In genomic region chr7:132267721-132268498, GRCm38 (mm10) we compare ENCODE assay signal across 18 mouse cellular contexts. TPM values are rescaled to one million over a fixed set of nuclear protein-coding genes. Genes with fewer than 3 reads are reported as not detected.
DNase-seq lines count a peak whose midpoint lies in the region; TF ChIP-seq lines count a peak whose summit lies in the region.
"Had no signal": no experiment of that assay in that cellular context is flagged by ENCODE, and none has a peak within 500 bp of the region (broad histone marks: within the 10 kb centered on the region; RNA-seq: fewer than 3 reads in every experiment).

No protein-coding gene starts in this region.

- no peak overlapping the region for H3K4me2 ChIP-seq in CH12.LX (ENCODE audit: insufficient read depth, low read depth, poor library complexity, severe bottlenecking)
- H3K4me2 ChIP-seq: embryonic facial prominence, embryonic 13.5 days; forebrain, embryonic 15.5 days; limb, embryonic 15.5 days; neural tube, embryonic 13.5 days had no signal

- no peaks in the 10 kb centered on the region for H3K79me2 ChIP-seq in CH12.LX (replicated peaks; ENCODE audit: control insufficient read depth, extremely low read depth, insufficient read depth, poor library complexity, severe bottlenecking)

- peak; percentile 76 for TF ChIP-seq EP300 in CH12.LX (IDR thresholded peaks at IDR 0.05; ENCODE audit: low read length)

- H3K27me3 ChIP-seq in CH12.LX (replicated peaks): peaks cover 47% of the 10 kb centered on the region
- H3K27me3 ChIP-seq: embryonic facial prominence, embryonic 13.5 days; forebrain, embryonic 15.5 days; limb, embryonic 15.5 days; neural tube, embryonic 13.5 days had no signal

- no peak overlapping the region for H3K4me3 ChIP-seq in CH12.LX (replicated peaks in 1 of 3; ENCODE audit: low read depth in 2 of 3, low read length in 2 of 3, poor library complexity in 1 of 3)
- H3K4me3 ChIP-seq: embryonic facial prominence, embryonic 13.5 days; forebrain, embryonic 15.5 days; heart, adult 2 months; limb, embryonic 15.5 days; megakaryocyte, embryonic 14.5 days; neural tube, embryonic 13.5 days had no signal

- dilution Hi-C loops in CH12.LX (cut with MboI; ENCODE audit: extremely low pct_ligation_motif_present, extremely low pct_unique_long_range_greater_than_20kb, low sequenced_read_pairs): no loop called here

- no peak; the same call in 1 of the 2 replicates for TF ChIP-seq RAD21 in CH12.LX (IDR thresholded peaks at IDR 0.05; ENCODE audit: low read depth, low read length)

- no peaks in the 10 kb centered on the region for H3K36me3 ChIP-seq in CH12.LX (replicated peaks in 1 of 2; ENCODE audit: control insufficient read depth in 1 of 2, insufficient read depth in 1 of 2, low read length in 1 of 2)
- H3K36me3 ChIP-seq: forebrain, embryonic 15.5 days had no signal

- in situ Hi-C loops in CH12.LX (cut with MboI; ENCODE audit: low pct_ligation_motif_present, low pct_unique_long_range_greater_than_20kb, low sequenced_read_pairs): no loop called here

- peaks cover 13 to 19% of the 10 kb centered on the region in 2 experiments for H3K4me1 ChIP-seq in CH12.LX (ENCODE audit: control insufficient read depth in 1 of 2, insufficient read depth in 2 of 2)
- H3K4me1 ChIP-seq: megakaryocyte, embryonic 14.5 days had no signal

- TF ChIP-seq CTCF in CH12.LX (conservative IDR thresholded peaks at IDR 0.05 in 1 of 2, IDR thresholded peaks at IDR 0.05 in 1 of 2; ENCODE audit: low read depth in 2 of 2, low read length in 2 of 2): no peak

- H3K9me3 ChIP-seq in CH12.LX (replicated peaks; ENCODE audit: low read length): no peaks in the 10 kb centered on the region
- H3K9me3 ChIP-seq: embryonic facial prominence, embryonic 13.5 days; forebrain, embryonic 15.5 days; limb, embryonic 15.5 days; neural tube, embryonic 13.5 days had no signal

- H3K27ac ChIP-seq in CH12.LX (ENCODE audit: insufficient read depth, low read depth): no peak overlapping the region
- H3K27ac ChIP-seq: embryonic facial prominence, embryonic 13.5 days; forebrain, embryonic 15.5 days; heart, adult 2 months; limb, embryonic 15.5 days had no signal

- intact Hi-C loops in gastrocnemius, postnatal 36 days (cut with DNase I): no loop called here

- peak; percentile 37 to 75 for DNase-seq in adrenal gland, adult (ENCODE audit: inconsistent age in 2 of 2, low spot score in 1 of 2)
- no peak for DNase-seq in adrenal gland, postnatal 4 days (ENCODE audit: low spot score in 2 of 2)
- DNase-seq in gastrocnemius, adult 18-20 months (ENCODE audit: low spot score): peak; percentile 14
- DNase-seq in gastrocnemius, postnatal 36 days: no peak
- DNase-seq in CH12.LX (ENCODE audit: extremely low read depth): peak; percentile 49
- peak; percentile 73 for DNase-seq in cerebellum, adult 9-11 months
- DNase-seq in kidney, adult 11 months: no peak
- DNase-seq in thymus, postnatal 36 days: no peak
- DNase-seq: heart, adult 2 months; kidney, adult 2 months; kidney, postnatal 10 days; liver, postnatal 0 days; midbrain, embryonic 14.5 days had no signal

- no peak overlapping the region for H3K9ac ChIP-seq in CH12.LX (ENCODE audit: insufficient read depth, low read depth)
- H3K9ac ChIP-seq: embryonic facial prominence, embryonic 13.5 days; forebrain, embryonic 15.5 days; limb, embryonic 15.5 days; liver, postnatal 0 days; neural tube, embryonic 13.5 days had no signal

- no peak for TF ChIP-seq POLR2A in CH12.LX (IDR thresholded peaks at IDR 0.05; ENCODE audit: low read depth, low read length)

TF ChIP-seq in CH12.LX, 34 proteins besides CTCF, POLR2A, EP300 and RAD21:
- TF ChIP-seq ETS1 (conservative IDR thresholded peaks at IDR 0.05; ENCODE audit: low read depth, low read length): peak; percentile 41; the same call in 1 of the 2 replicates
- TF ChIP-seq MAFK (IDR thresholded peaks at IDR 0.05; ENCODE audit: insufficient replicate concordance, low read length): peak; percentile 27; the same call in 1 of the 2 replicates
- peak; percentile 90 for TF ChIP-seq IRF4 (IDR thresholded peaks at IDR 0.05; ENCODE audit: low read depth, low read length)
- TF ChIP-seq GABPA (IDR thresholded peaks at IDR 0.05; ENCODE audit: insufficient replicate concordance, low read depth, low read length): no peak
- TF ChIP-seq MXI1 (IDR thresholded peaks at IDR 0.05; ENCODE audit: low read depth, low read length): no peak
- TF ChIP-seq TCF12 (IDR thresholded peaks at IDR 0.05; ENCODE audit: low read depth, low read length): peak; percentile 98
- TF ChIP-seq BHLHE40 (IDR thresholded peaks at IDR 0.05; ENCODE audit: low read depth, low read length): peak; percentile 84
- peak; percentile 73; the same call in 1 of the 2 replicates for TF ChIP-seq RCOR1 (conservative IDR thresholded peaks at IDR 0.05; ENCODE audit: low read depth, low read length)
- TF ChIP-seq MEF2A (IDR thresholded peaks at IDR 0.05; ENCODE audit: borderline replicate concordance, low read depth, low read length): 0 out of 2 replicates have a peak, but pooled peaks have one; percentile 52
TF ChIP-seq in CH12.LX: peak in this region for 7.

RNA-seq across cellular contexts. Expression of gene Chst15, which starts 49.1 kb away (rescaled TPM):
- total RNA-seq in adrenal gland, postnatal 4 days (2021): 10 to 100 TPM; 47.3 to 48.6 TPM
- total RNA-seq in gastrocnemius, adult 18-20 months (2021): 1 to 10 TPM; 1.6 to 2.0 TPM
- 1 to 10 TPM; 2.3 to 2.6 TPM for total RNA-seq in gastrocnemius, postnatal 36 days (2021)
- total RNA-seq in CH12.LX (2012; rRNA removed) (0.42 and 0.81 TPM in 2 replicates), CH12.LX (2014; rRNA removed) (0.42 and 0.51 TPM in 2 replicates)
- 0.56 and 0.57 TPM in 2 replicates for polyA plus RNA-seq in CH12.LX (2012; ENCODE audit: insufficient read length, low read depth)

Comparison
In these comparisons a context has a peak if more than half of its experiments do, and no peak if none do; other contexts are left out.
1. DNase-seq: peak in adrenal gland, adult (2 of 2), gastrocnemius, adult 18-20 months (single experiment), CH12.LX (single experiment) and cerebellum, adult 9-11 months (single experiment); none in adrenal gland, postnatal 4 days (0 of 2), gastrocnemius, postnatal 36 days (0 of 2), kidney, adult 11 months (single experiment) and thymus, postnatal 36 days (0 of 2).
2. RNA of gene Chst15, which starts 49.1 kb away (total RNA-seq): 47.3 to 48.6 TPM in adrenal gland, postnatal 4 days; 2.3 to 2.6 TPM in gastrocnemius, postnatal 36 days, 1.6 to 2.0 TPM in gastrocnemius, adult 18-20 months and 0.42 to 0.81 TPM in CH12.LX; every median in the first group is over 10 times any median in the second.